ENCODE assay signal across 30 mouse cellular contexts in genomic region chr9:86101360-86102086, GRCm38 (mm10).
A peak's percentile ranks its signal among the peaks of the same experiment; 100 is the strongest.
DNase-seq lines count a peak whose midpoint lies in the region; ATAC-seq and TF ChIP-seq lines count a peak whose summit lies in the region.
"Had no signal": no experiment of that assay in that cellular context is flagged by ENCODE, and none has a peak within 500 bp of the region (broad histone marks: within the 10 kb centered on the region; RNA-seq: fewer than 3 reads in every experiment).

No protein-coding gene starts in this region.

- ATAC-seq in midbrain, postnatal 0 days (ENCODE audit: low FRiP score), result 0 out of 2 replicates have a peak, but pooled peaks have one; percentile 16
- ATAC-seq in midbrain, embryonic 11.5 days (ENCODE audit: low FRiP score), result no peak
- peak; percentile 72 for ATAC-seq in megakaryocyte progenitor cell, adult 5-6 weeks (replicated peaks; ENCODE audit: poor library complexity)
- ATAC-seq: intestine, embryonic 16.5 days; liver, embryonic 12.5 days; liver, postnatal 0 days; lung, postnatal 0 days; midbrain, embryonic 15.5 days; Patski had no signal

- WGBS in midbrain, postnatal 0 days, result 81% methylated on average over 8 of the region's 8 CpGs
- 88% methylated on average over 8 of the region's 8 CpGs for WGBS in midbrain, embryonic 11.5 days
- WGBS in lung, adult 2 months, result 88% methylated on average over 8 of the region's 8 CpGs

- H3K9me3 ChIP-seq in midbrain, postnatal 0 days (ENCODE audit: low read length), result no peaks in the 10 kb centered on the region
- H3K9me3 ChIP-seq in midbrain, embryonic 11.5 days (ENCODE audit: control insufficient read depth, low read length), result no peaks in the 10 kb centered on the region
- H3K9me3 ChIP-seq: embryonic facial prominence, embryonic 10.5 days; embryonic facial prominence, embryonic 15.5 days; forebrain, embryonic 12.5 days; heart, embryonic 13.5 days; limb, embryonic 13.5 days; liver, embryonic 12.5 days; midbrain, embryonic 15.5 days; stomach, embryonic 15.5 days had no signal

- no peak for TF ChIP-seq CTCF in midbrain, postnatal 0 days (IDR thresholded peaks at IDR 0.05)
- no peak for TF ChIP-seq CTCF in lung, adult 2 months (IDR thresholded peaks at IDR 0.05; ENCODE audit: insufficient read depth, low read length)

- no peak overlapping the region for H3K4me3 ChIP-seq in midbrain, postnatal 0 days (ENCODE audit: low read depth, low read length)
- no peak overlapping the region for H3K4me3 ChIP-seq in midbrain, embryonic 11.5 days (ENCODE audit: low read depth, low read length)
- H3K4me3 ChIP-seq in lung, adult 2 months (replicated peaks; ENCODE audit: extremely low read depth, low read depth, low read length), result no peak overlapping the region
- H3K4me3 ChIP-seq: embryonic facial prominence, embryonic 10.5 days; embryonic facial prominence, embryonic 15.5 days; forebrain, embryonic 12.5 days; gastrocnemius, adult 2 months; heart, adult 2 months; heart, embryonic 13.5 days; limb, embryonic 13.5 days; liver, embryonic 12.5 days; midbrain, embryonic 15.5 days; stomach, embryonic 15.5 days had no signal

- no peaks in the 10 kb centered on the region for H3K4me1 ChIP-seq in midbrain, postnatal 0 days (ENCODE audit: insufficient read depth, low read length)
- H3K4me1 ChIP-seq in midbrain, embryonic 11.5 days (ENCODE audit: control insufficient read depth, insufficient read depth, low read length), result no peaks in the 10 kb centered on the region
- H3K4me1 ChIP-seq in lung, adult 2 months (ENCODE audit: control insufficient read depth, insufficient read depth, low read length), result no peaks in the 10 kb centered on the region
- H3K4me1 ChIP-seq: embryonic facial prominence, embryonic 10.5 days; embryonic facial prominence, embryonic 15.5 days; forebrain, embryonic 12.5 days; heart, embryonic 13.5 days; liver, embryonic 12.5 days; midbrain, embryonic 15.5 days; stomach, embryonic 15.5 days had no signal

- H3K9ac ChIP-seq in midbrain, postnatal 0 days (replicated peaks; ENCODE audit: low read length, poor library complexity, severe bottlenecking), result no peak overlapping the region
- H3K9ac ChIP-seq in midbrain, embryonic 11.5 days (ENCODE audit: low read length), result no peak overlapping the region
- H3K9ac ChIP-seq: embryonic facial prominence, embryonic 15.5 days; forebrain, embryonic 12.5 days; heart, embryonic 13.5 days; limb, embryonic 13.5 days; liver, embryonic 12.5 days; liver, postnatal 0 days; midbrain, embryonic 15.5 days; stomach, embryonic 15.5 days had no signal

- no peak for TF ChIP-seq POLR2A in lung, adult 2 months (IDR thresholded peaks at IDR 0.05; ENCODE audit: borderline replicate concordance, extremely low read depth, low read depth, low read length)

- H3K36me3 ChIP-seq in midbrain, postnatal 0 days (ENCODE audit: insufficient read depth, low read length), result no peaks in the 10 kb centered on the region
- no peaks in the 10 kb centered on the region for H3K36me3 ChIP-seq in midbrain, embryonic 11.5 days (ENCODE audit: control insufficient read depth, insufficient read depth, low read length)
- H3K36me3 ChIP-seq: embryonic facial prominence, embryonic 10.5 days; embryonic facial prominence, embryonic 15.5 days; forebrain, embryonic 12.5 days; heart, embryonic 13.5 days; limb, embryonic 13.5 days; liver, embryonic 12.5 days; midbrain, embryonic 15.5 days; stomach, embryonic 15.5 days had no signal

- no peak overlapping the region for H3K27ac ChIP-seq in midbrain, postnatal 0 days (ENCODE audit: low read depth, low read length)
- no peak overlapping the region for H3K27ac ChIP-seq in midbrain, embryonic 11.5 days (ENCODE audit: low read depth, low read length)
- H3K27ac ChIP-seq: embryonic facial prominence, embryonic 10.5 days; embryonic facial prominence, embryonic 15.5 days; forebrain, embryonic 12.5 days; gastrocnemius, adult 2 months; heart, adult 2 months; heart, embryonic 13.5 days; limb, embryonic 13.5 days; liver, embryonic 12.5 days; macrophage; midbrain, embryonic 15.5 days; stomach, embryonic 15.5 days had no signal

- peak; percentile 20 for DNase-seq in midbrain, postnatal 0 days (ENCODE audit: low spot score)
- no peak for DNase-seq in midbrain, embryonic 11.5 days (ENCODE audit: low spot score, missing footprints)
- DNase-seq in brain, adult 2 months (ENCODE audit: low read depth, low spot score), result peak; percentile 26
- DNase-seq in lung, adult 2 months, result no peak
- DNase-seq in adrenal gland, postnatal 36 days, result no peak
- DNase-seq: adrenal gland, postnatal 10 days; cerebellum, adult 18-20 months; cerebellum, postnatal 14 days; gastrocnemius, adult 2 months; gastrocnemius, postnatal 36 days; heart, adult 2 months; heart, postnatal 14 days; kidney, adult 9 months; kidney, postnatal 10 days; layer of hippocampus, adult 9-11 months; liver, postnatal 0 days; right cerebral cortex, postnatal 25 days had no signal

- no peaks in the 10 kb centered on the region for H3K27me3 ChIP-seq in midbrain, postnatal 0 days (ENCODE audit: insufficient read depth, low read length)
- H3K27me3 ChIP-seq in midbrain, embryonic 11.5 days (ENCODE audit: control insufficient read depth, insufficient read depth, low read length), result no peaks in the 10 kb centered on the region
- H3K27me3 ChIP-seq: embryonic facial prominence, embryonic 15.5 days; forebrain, embryonic 12.5 days; heart, embryonic 13.5 days; limb, embryonic 13.5 days; liver, embryonic 12.5 days; midbrain, embryonic 15.5 days; Patski; stomach, embryonic 15.5 days had no signal

- no peak overlapping the region for H3K4me2 ChIP-seq in midbrain, postnatal 0 days (ENCODE audit: low read depth, low read length, poor library complexity, severe bottlenecking)
- H3K4me2 ChIP-seq in midbrain, embryonic 11.5 days, result no peak overlapping the region
- H3K4me2 ChIP-seq: embryonic facial prominence, embryonic 15.5 days; forebrain, embryonic 12.5 days; heart, embryonic 13.5 days; limb, embryonic 13.5 days; liver, embryonic 12.5 days; midbrain, embryonic 15.5 days; stomach, embryonic 15.5 days had no signal

Comparison
In these comparisons a context has a peak if more than half of its experiments do, and no peak if none do; other contexts are left out.
1. DNase-seq: peak in midbrain, postnatal 0 days (single experiment) and brain, adult 2 months (single experiment); none in midbrain, embryonic 11.5 days (single experiment), lung, adult 2 months (single experiment) and adrenal gland, postnatal 36 days (0 of 2).